Mouse (Mus musculus): ENCODE results near the gene Kcnk13. TPM values are rescaled to one million over a fixed set of nuclear protein-coding genes. Genes with fewer than 3 reads are reported as not detected.

Kcnk13 gene
- polyA plus RNA-seq, 1 experiment from 2014 or later = 0.33 TPM

Small RNA genes lying within 50 kb of the gene (microRNA-seq; reads per million reads assigned to microRNA genes)
- not detected for gene Gm23291 (ENCODE audit: insufficient number of aligned reads)

Other genes starting within 250 kb of the Kcnk13 start
- gene Efcab11, start 80.1 kb upstream of the Kcnk13 start, polyA plus RNA-seq (2014; fragmentation: Nextera tagmentation; extraction: Ambion mirVana) = 25.9 and 26.6 TPM in 2 replicates
- 95.1 and 96.5 TPM in 2 replicates for gene Tdp1, start 80.0 kb upstream of the Kcnk13 start, polyA plus RNA-seq (2014; fragmentation: Nextera tagmentation; extraction: Ambion mirVana)
- 403 and 404 TPM in 2 replicates for gene Psmc1, start 145.7 kb downstream of the Kcnk13 start, polyA plus RNA-seq (2014; fragmentation: Nextera tagmentation; extraction: Ambion mirVana)
- gene Nrde2, start 195.2 kb downstream of the Kcnk13 start, polyA plus RNA-seq (2014; fragmentation: Nextera tagmentation; extraction: Ambion mirVana) = 14.4 and 16.2 TPM in 2 replicates
- 1,244 and 1,283 TPM in 2 replicates for gene Calm1, start 234.9 kb downstream of the Kcnk13 start, polyA plus RNA-seq (2014; fragmentation: Nextera tagmentation; extraction: Ambion mirVana)